Mouse (Mus musculus): ENCODE results near the gene Cypt1.

The Cypt1 gene

GRCm38 (mm10) chrX:16522569-16522968, at the start of gene Cypt1:
Cypt1 (plus strand) TSS chrX:16522869.
- no peak for DNase-seq

- no peak for DNase-seq
Measured at GRCm38 (mm10) chrX:16546806-16547205, 24.1 kb downstream of the Cypt1 start.

- no peak for DNase-seq
Measured at GRCm38 (mm10) chrX:16557061-16557460, 34.4 kb downstream of the Cypt1 start.

GRCm38 (mm10) chrX:16558501-16558900, 35.8 kb downstream of the Cypt1 start:
- DNase-seq: peak; percentile 7
